Mouse (Mus musculus): Measurements from ENCODE around the gene Psmb8.

Psmb8 gene

DNA sequence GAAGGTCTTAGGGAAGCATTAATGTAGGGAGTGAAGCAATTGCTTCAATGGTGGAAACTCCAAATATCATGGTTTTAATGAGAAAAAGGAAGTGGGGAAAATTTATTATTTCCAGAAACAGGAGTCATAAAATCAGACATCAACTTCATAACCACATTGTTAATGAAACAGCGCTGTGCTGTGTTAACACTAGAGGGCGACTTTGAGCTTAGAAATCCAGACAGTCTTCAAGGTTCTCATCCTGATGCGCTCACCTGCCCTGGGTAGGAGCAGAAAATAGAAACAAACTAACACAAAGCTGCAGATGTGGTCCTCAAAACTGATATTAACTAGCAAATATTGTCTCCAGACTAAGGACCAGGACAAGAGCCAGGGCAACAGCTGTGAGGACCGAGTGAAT lies 52.4 kb downstream of the Psmb8 start:
- DNase-seq (ENCODE audit: low spot score), result no peak

Measured in yolk sac, embryonic 10.5 days (tissue).